Mouse (Mus musculus) bone marrow, adult 2 months (tissue): ENCODE data around the gene Loxl4.

Experiments
- CTCF ChIP-seq: fragments of 200-500 bp; IDR thresholded peaks from 2 replicates; pipeline ENCODE4 v1.5.1; 2011; ENCODE audit warnings: low read length, control low read depth; ENCODE audit not compliant: control insufficient read depth, insufficient read depth
- POLR2A ChIP-seq: fragments of 200-500 bp; IDR thresholded peaks from 2 replicates; pipeline ENCODE4 v1.6.1; 2011; ENCODE audit warnings: low read depth, mild to moderate bottlenecking, control low read depth, low read length, borderline replicate concordance; ENCODE audit not compliant: control insufficient read depth

GRCm38 (mm10) chr19:42655006-42655405 is 42.4 kb upstream of the Loxl4 start:
- TF ChIP-seq CTCF (peak; percentile 59), POLR2A (no peak)
